Mouse (Mus musculus) hematopoietic stem cell, adult 5-6 weeks (primary cell): Measurements from ENCODE around the gene Rasgrp2. TPM values are rescaled to one million over a fixed set of nuclear protein-coding genes. Genes with fewer than 3 reads are reported as not detected.

Experiments used
- ATAC-seq, 2 experiments: fragments of 125-278 bp in 1 of 2; replicated peaks in 1 of 2; 2 replicates each; pipeline ENCODE4 v1.8.0; 2016 to 2017; ENCODE audit warnings: inconsistent platforms in 2 of 2, mild to moderate bottlenecking in 2 of 2, moderate number of reproducible peaks in 2 of 2, low read depth in 1 of 2, moderate TSS enrichment in 1 of 2; ENCODE audit not compliant: low FRiP score in 2 of 2, poor library complexity in 2 of 2, severe bottlenecking in 2 of 2, insufficient read depth in 1 of 2, low TSS enrichment in 1 of 2
- total RNA-seq: library from RNA; stranded (forward); fragments of 172-1452, 232-1000 nt; gene quantifications from 2 replicates; pipeline ENCODE4 v1.2.3, GENCODE M21; 2017

The Rasgrp2 gene
- total RNA-seq, 1 experiment from 2014 or later: 101 TPM

- ATAC-seq: no peak
Measured at GRCm38 (mm10) chr19:6448752-6449151, 49.6 kb downstream of the Rasgrp2 start.

- no peak for ATAC-seq
Measured at GRCm38 (mm10) chr19:6449841-6450240, 50.7 kb downstream of the Rasgrp2 start.

- ATAC-seq: peak; percentile 85 to 96
Measured at GRCm38 (mm10) chr19:6452030-6452494, 52.9 kb downstream of the Rasgrp2 start.

GRCm38 (mm10) chr19:6452672-6453310 is 53.7 kb downstream of the Rasgrp2 start:
- no peak for ATAC-seq

- ATAC-seq: no peak
Measured at GRCm38 (mm10) chr19:6453349-6453748, 54.2 kb downstream of the Rasgrp2 start.

- ATAC-seq: no peak
Measured at GRCm38 (mm10) chr19:6454041-6454720, 55.0 kb downstream of the Rasgrp2 start.

- no peak for ATAC-seq
Measured at GRCm38 (mm10) chr19:6459504-6459903, 60.4 kb downstream of the Rasgrp2 start.

GRCm38 (mm10) chr19:6462841-6463240 is 63.7 kb downstream of the Rasgrp2 start:
- no peak for ATAC-seq

GRCm38 (mm10) chr19:6464306-6465071 is 65.3 kb downstream of the Rasgrp2 start:
- no peak for ATAC-seq

Other genes with a start within 250 kb of the Rasgrp2 start
- not detected in 2 replicates for gene Majin, start 215.0 kb upstream of the Rasgrp2 start, total RNA-seq
- gene Gpha2, start 173.0 kb upstream of the Rasgrp2 start, total RNA-seq: 1.3 TPM in 1 of 2 replicates, not detected in the other
- 5.5 and 6.2 TPM in 2 replicates for gene Ppp2r5b, start 163.5 kb upstream of the Rasgrp2 start, total RNA-seq
- 9.5 and 10.6 TPM in 2 replicates for gene Atg2a, start 157.7 kb upstream of the Rasgrp2 start, total RNA-seq
- 18.4 and 28.4 TPM in 2 replicates for gene Ehd1, start 122.6 kb upstream of the Rasgrp2 start, total RNA-seq
- gene Cdc42bpg, start 92.9 kb upstream of the Rasgrp2 start, total RNA-seq: 2.9 and 4.3 TPM in 2 replicates
- gene Men1, start 64.4 kb upstream of the Rasgrp2 start, total RNA-seq: 26.4 and 31.8 TPM in 2 replicates
- gene Map4k2, start 58.2 kb upstream of the Rasgrp2 start, total RNA-seq: 71.5 and 88.1 TPM in 2 replicates
- gene Sf1, start 35.6 kb upstream of the Rasgrp2 start, total RNA-seq: 298 and 325 TPM in 2 replicates
- gene Pygm, start 14.9 kb upstream of the Rasgrp2 start, total RNA-seq: 6.7 and 9.9 TPM in 2 replicates
- gene Nrxn2, start 19.4 kb downstream of the Rasgrp2 start, total RNA-seq: 0.25 and 0.44 TPM in 2 replicates
- gene Slc22a12, start 143.7 kb downstream of the Rasgrp2 start, total RNA-seq: not detected in 2 replicates